Mouse (Mus musculus) adrenal gland, postnatal 14 days (tissue): ENCODE results near the gene Hipk1. TPM values are rescaled to one million over a fixed set of nuclear protein-coding genes. Genes with fewer than 3 reads are reported as not detected.

Experiments
- DNase-seq: peaks from one replicate; pipeline ENCODE4 v3.0.0; 2021; ENCODE audit warnings: mixed read lengths
- total RNA-seq: library from RNA; stranded (reverse); gene quantifications from 2 replicates; pipeline ENCODE4 v1.2.3, GENCODE M21; 2021

The Hipk1 gene
- total RNA-seq, 1 experiment from 2014 or later, result 149 TPM

- DNase-seq, result peak; percentile 52
Observed at GRCm38 (mm10) chr3:103715762-103716693, 75.3 kb downstream of the Hipk1 start.

- DNase-seq, result no peak
Observed at GRCm38 (mm10) chr3:103714942-103715341, 76.4 kb downstream of the Hipk1 start.

GRCm38 (mm10) chr3:103714236-103714875, 77.0 kb downstream of the Hipk1 start:
- DNase-seq, result no peak

- peak; percentile 32 for DNase-seq
Observed at GRCm38 (mm10) chr3:103712196-103712595, 79.2 kb downstream of the Hipk1 start.

GRCm38 (mm10) chr3:103709470-103710040, 81.8 kb downstream of the Hipk1 start:
- no peak for DNase-seq

GRCm38 (mm10) chr3:103705426-103705825, 85.9 kb downstream of the Hipk1 start:
- DNase-seq, result no peak

GRCm38 (mm10) chr3:103704661-103705060, 86.7 kb downstream of the Hipk1 start:
- DNase-seq, result no peak

GRCm38 (mm10) chr3:103696388-103696925, 94.9 kb downstream of the Hipk1 start:
- DNase-seq, result no peak

GRCm38 (mm10) chr3:103695556-103695955, 95.8 kb downstream of the Hipk1 start:
- DNase-seq, result no peak

- DNase-seq, result no peak
Observed at GRCm38 (mm10) chr3:103690506-103690905, 100.9 kb downstream of the Hipk1 start.

Other genes starting within 250 kb of the Hipk1 start
- 0.08 TPM in 1 of 2 replicates, not detected in the other for gene Syt6, start 216.3 kb downstream of the Hipk1 start, total RNA-seq
- 0.19 TPM in 1 of 2 replicates, not detected in the other for gene Atg4a-ps, start 145.5 kb downstream of the Hipk1 start, total RNA-seq
- 12.0 and 12.7 TPM in 2 replicates for gene Olfml3, start 53.6 kb downstream of the Hipk1 start, total RNA-seq
- gene Gm10964, start 52.2 kb downstream of the Hipk1 start, total RNA-seq, result not detected in 2 replicates
- 16.6 and 21.9 TPM in 2 replicates for gene Dclre1b, start 17.9 kb upstream of the Hipk1 start, total RNA-seq
- gene Ap4b1, start 18.0 kb upstream of the Hipk1 start, total RNA-seq, result 17.2 and 29.1 TPM in 2 replicates
- 0.23 TPM in 1 of 2 replicates, not detected in the other for gene Gm43064, start 18.0 kb upstream of the Hipk1 start, total RNA-seq
- gene Bcl2l15, start 41.0 kb upstream of the Hipk1 start, total RNA-seq, result 0.52 and 0.56 TPM in 2 replicates
- gene Ptpn22, start 68.2 kb upstream of the Hipk1 start, total RNA-seq, result 1.4 and 7.8 TPM in 2 replicates
- gene Rsbn1, start 122.6 kb upstream of the Hipk1 start, total RNA-seq, result 16.2 and 18.0 TPM in 2 replicates
- 18.7 and 20.3 TPM in 2 replicates for gene Phtf1, start 176.5 kb upstream of the Hipk1 start, total RNA-seq